Mouse (Mus musculus) layer of hippocampus, adult 2 months (tissue): Measurements from ENCODE around the gene Dscam. TPM values are rescaled to one million over a fixed set of nuclear protein-coding genes. Genes with fewer than 3 reads are reported as not detected.

Experiments
- DNase-seq, 2 experiments: peaks; one replicate each; pipeline ENCODE4 v3.0.0; 2022; ENCODE audit warnings: low spot score in 2 of 2
- H3K27ac ChIP-seq: fragments of 200-600 bp; 2 replicates; pipeline ENCODE4 v1.8.1; 2022
- H3K4me3 ChIP-seq: fragments of 200-600 bp; 2 replicates; pipeline ENCODE4 v1.8.1; 2022; ENCODE audit warnings: mild to moderate bottlenecking
- CTCF ChIP-seq: fragments of 200-600 bp; conservative IDR thresholded peaks from 2 replicates; pipeline ENCODE4 v1.8.1; 2022; ENCODE audit warnings: antibody characterized with exemption, mild to moderate bottlenecking, moderate library complexity
- long read RNA-seq, 2 experiments: library from polyadenylated mRNA; stranded (forward); transcript quantifications; one replicate each; pipeline ENCODE4 v2.0.0; 2021; ENCODE audit warnings: borderline mapping rate in 2 of 2
- total RNA-seq, 2 experiments: library from RNA; stranded (reverse); gene quantifications; 2 replicates each; pipeline ENCODE4 v1.2.3; 2021

Gene Dscam
- total RNA-seq = 10 to 100 TPM; 36.8 to 41.0 TPM
- long read RNA-seq, experiment 1, partial matches to known transcripts = 8 of 13 reads
- long read RNA-seq, experiment 1, other reads (novel, unspliced or antisense) = 5 of 13 reads
- long read RNA-seq, experiment 2, partial matches to known transcripts = 9 of 19 reads
- long read RNA-seq, experiment 2, other reads (novel, unspliced or antisense) = 10 of 19 reads

GRCm38 (mm10) chr16:97170513-97171081 is at the start of gene Dscam:
Gene Dscam (minus strand): TSS chr16:97170752.
- H3K4me3 ChIP-seq = peak within 1 kb of the TSS; percentile 69
- DNase-seq = peak; percentile 27 to 39
- no peak for TF ChIP-seq CTCF
- H3K27ac ChIP-seq = peak within 1 kb of the TSS; percentile 95

GRCm38 (mm10) chr16:97219381-97219780 is 48.8 kb upstream of the Dscam start:
- DNase-seq = no peak

GRCm38 (mm10) chr16:97209997-97210396 is 39.4 kb upstream of the Dscam start:
- TF ChIP-seq CTCF = no peak
- H3K4me3 ChIP-seq = no peak overlapping the region
- DNase-seq = peak; percentile 73 to 80
- peak overlapping the region; percentile 67 for H3K27ac ChIP-seq

More at GRCm38 (mm10) chr16:97219381-97219780, 48.8 kb upstream of the Dscam start:
- no peak for TF ChIP-seq CTCF
- no peak overlapping the region for H3K4me3 ChIP-seq
- no peak overlapping the region for H3K27ac ChIP-seq

GRCm38 (mm10) chr16:97208276-97208675 is 37.7 kb upstream of the Dscam start:
- TF ChIP-seq CTCF = no peak
- no peak overlapping the region for H3K27ac ChIP-seq
- no peak overlapping the region for H3K4me3 ChIP-seq
- DNase-seq = no peak

- no peak for TF ChIP-seq CTCF
- DNase-seq = no peak
- Histone ChIP-seq H3K27ac (no peak overlapping the region), H3K4me3 (no peak overlapping the region)
These were observed 33.5 kb upstream of the Dscam start for GRCm38 (mm10) chr16:97204090-97204489.

GRCm38 (mm10) chr16:97203554-97203953 is 33.0 kb upstream of the Dscam start:
- Histone ChIP-seq H3K27ac (no peak overlapping the region), H3K4me3 (no peak overlapping the region)
- no peak for DNase-seq
- no peak for TF ChIP-seq CTCF

- Histone ChIP-seq H3K4me3 (no peak overlapping the region), H3K27ac (no peak overlapping the region)
- TF ChIP-seq CTCF = no peak
- DNase-seq = no peak
These were observed 24.1 kb upstream of the Dscam start for GRCm38 (mm10) chr16:97194630-97195029.

GRCm38 (mm10) chr16:97194179-97194578 is 23.6 kb upstream of the Dscam start:
- no peak for DNase-seq
- no peak overlapping the region for H3K4me3 ChIP-seq
- H3K27ac ChIP-seq = no peak overlapping the region
- no peak for TF ChIP-seq CTCF

- DNase-seq = no peak
- TF ChIP-seq CTCF = no peak
- Histone ChIP-seq H3K4me3 (no peak overlapping the region), H3K27ac (no peak overlapping the region)
These were observed 21.7 kb upstream of the Dscam start for GRCm38 (mm10) chr16:97192296-97192695.

GRCm38 (mm10) chr16:97190604-97191003 is 20.1 kb upstream of the Dscam start:
- no peak for DNase-seq
- no peak for TF ChIP-seq CTCF
- Histone ChIP-seq H3K4me3 (no peak overlapping the region), H3K27ac (no peak overlapping the region)

- TF ChIP-seq CTCF = peak; percentile 30
- DNase-seq = peak; percentile 32 to 49
- Histone ChIP-seq H3K4me3 (no peak overlapping the region; the same call in 1 of the 2 replicates), H3K27ac (peak overlapping the region; percentile 95)
These were observed 948 bp upstream of the Dscam start for GRCm38 (mm10) chr16:97171500-97171899.

- TF ChIP-seq CTCF = no peak
- Histone ChIP-seq H3K4me3 (peak overlapping the region; percentile 62), H3K27ac (peak overlapping the region; percentile 93)
- DNase-seq = peak in 1 of 2 experiments; percentile 25
These were observed 545 bp downstream of the Dscam start for GRCm38 (mm10) chr16:97169901-97170512.

GRCm38 (mm10) chr16:97168614-97169013 is 1.9 kb downstream of the Dscam start:
- H3K4me3 ChIP-seq = peak overlapping the region; percentile 62
- TF ChIP-seq CTCF = no peak
- DNase-seq = no peak
- peak overlapping the region; percentile 93 for H3K27ac ChIP-seq

- TF ChIP-seq CTCF = no peak
- DNase-seq = no peak
- Histone ChIP-seq H3K4me3 (peak overlapping the region; percentile 62), H3K27ac (no peak overlapping the region)
These were observed 2.5 kb downstream of the Dscam start for GRCm38 (mm10) chr16:97168030-97168429.
